Mouse (Mus musculus): ENCODE measurements at regions not wholly inside any gene's neighbourhood (a gene's known extent, or its start where the extent isn't known, plus 50 kb on each side); places are given as distances from the start of the nearest gene placed in this dataset.

- no peak for DNase-seq
Measured at GRCm38 (mm10) chr15:60104126-60104525, 87.7 kb upstream of the 4933412E24Rik start.

- no peak for DNase-seq
Measured at GRCm38 (mm10) chr15:60101485-60102280, 85.3 kb upstream of the 4933412E24Rik start.

GRCm38 (mm10) chr15:60097141-60097540 lies 80.7 kb upstream of the 4933412E24Rik start:
- DNase-seq = peak; percentile 74 to 77

- DNase-seq = no peak
Measured at GRCm38 (mm10) chr15:60096131-60096530, 79.7 kb upstream of the 4933412E24Rik start.

GRCm38 (mm10) chr15:60089921-60090320 lies 73.5 kb upstream of the 4933412E24Rik start:
- DNase-seq = no peak

GRCm38 (mm10) chr15:60088964-60089899 lies 72.8 kb upstream of the 4933412E24Rik start:
- DNase-seq = no peak
